ENCODE assay signal across 8 mouse cellular contexts in the genomic region with DNA sequence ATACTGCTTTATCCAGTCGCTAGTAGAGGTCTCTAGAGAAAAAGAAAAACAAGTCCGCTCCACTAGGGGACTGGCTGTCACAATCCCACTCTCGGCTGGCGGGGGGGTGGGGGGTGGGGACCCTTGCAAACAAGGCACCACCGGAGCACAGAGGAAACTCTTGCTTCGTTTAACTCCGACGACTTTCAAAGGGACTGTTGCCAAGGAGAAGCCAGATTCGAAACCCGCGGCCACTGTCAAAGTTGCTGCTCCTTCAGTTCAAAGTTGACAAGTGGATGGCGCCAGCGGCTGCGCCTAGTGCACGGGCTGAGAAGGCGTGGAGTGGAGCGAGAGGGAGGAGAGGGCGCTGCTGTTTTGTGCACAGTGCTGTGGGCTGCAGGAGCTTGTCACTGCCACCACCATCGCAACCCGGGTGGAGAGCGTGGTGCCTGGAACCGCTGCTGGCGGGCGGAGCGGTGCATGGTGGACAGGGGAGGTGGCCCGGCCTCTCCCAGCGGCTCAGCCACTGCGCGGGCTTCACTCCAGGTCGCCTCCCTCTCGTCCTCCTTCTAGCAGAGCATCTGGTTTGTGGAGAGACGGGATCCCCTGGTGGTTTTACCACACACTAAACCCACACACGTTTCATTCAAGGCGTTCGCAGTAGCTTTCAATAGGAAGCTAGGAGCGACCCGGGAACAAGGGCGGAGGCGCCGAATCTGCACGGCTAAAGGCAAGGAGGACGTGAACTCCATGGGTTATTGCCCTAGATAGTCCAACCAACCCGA. TPM values are rescaled to one million over a fixed set of nuclear protein-coding genes. Genes with fewer than 3 reads are reported as not detected.
A peak's percentile ranks its signal among the peaks of the same experiment; 100 is the strongest.
DNase-seq lines count a peak whose midpoint lies in the region; ATAC-seq and TF ChIP-seq lines count a peak whose summit lies in the region.

No protein-coding gene starts in this region.

- TF ChIP-seq EP300 in stomach, postnatal 0 days (optimal IDR thresholded peaks at IDR 0.05) = no peak

- H3K4me3 ChIP-seq in forebrain, embryonic 11.5 days (ENCODE audit: low read depth, low read length) = peak overlapping the region; percentile 53
- peak overlapping the region; percentile 62 for H3K4me3 ChIP-seq in hindbrain, embryonic 13.5 days
- H3K4me3 ChIP-seq in left cerebral cortex, adult 2 months = peak overlapping the region; percentile 51
- H3K4me3 ChIP-seq in midbrain, embryonic 12.5 days = peak overlapping the region; percentile 60
- H3K4me3 ChIP-seq in stomach, postnatal 0 days (ENCODE audit: low read depth, low read length) = peak overlapping the region; percentile 52

- H3K27me3 ChIP-seq in forebrain, embryonic 11.5 days (ENCODE audit: control insufficient read depth, insufficient read depth, low read length) = peaks cover 6% of the 10 kb centered on the region; the same call in 1 of the 2 replicates
- H3K27me3 ChIP-seq in hindbrain, embryonic 13.5 days = peaks cover 17% of the 10 kb centered on the region
- peaks cover 18% of the 10 kb centered on the region for H3K27me3 ChIP-seq in midbrain, embryonic 12.5 days
- no peaks in the 10 kb centered on the region for H3K27me3 ChIP-seq in stomach, postnatal 0 days (ENCODE audit: control insufficient read depth, insufficient read depth, low read length)

- H3K36me3 ChIP-seq in forebrain, embryonic 11.5 days (ENCODE audit: control insufficient read depth, insufficient read depth, low read length) = no peaks in the 10 kb centered on the region
- no peaks in the 10 kb centered on the region for H3K36me3 ChIP-seq in hindbrain, embryonic 13.5 days
- H3K36me3 ChIP-seq in midbrain, embryonic 12.5 days = no peaks in the 10 kb centered on the region
- H3K36me3 ChIP-seq in stomach, postnatal 0 days (ENCODE audit: control insufficient read depth, insufficient read depth, low read length) = no peaks in the 10 kb centered on the region

- WGBS in forebrain, embryonic 11.5 days = under 1% methylated on average over 43 of the region's 43 CpGs
- under 1% methylated on average over 43 of the region's 43 CpGs for WGBS in hindbrain, embryonic 13.5 days
- WGBS in midbrain, embryonic 12.5 days = under 1% methylated on average over 42 of the region's 43 CpGs
- WGBS in stomach, postnatal 0 days = under 1% methylated on average over 39 of the region's 43 CpGs

- peak overlapping the region; percentile 15; the same call in 1 of the 2 replicates for H3K27ac ChIP-seq in forebrain, embryonic 11.5 days (ENCODE audit: low read depth, low read length)
- H3K27ac ChIP-seq in hindbrain, embryonic 13.5 days = peak overlapping the region; percentile 78
- peak overlapping the region; percentile 48 for H3K27ac ChIP-seq in left cerebral cortex, adult 2 months
- H3K27ac ChIP-seq in midbrain, embryonic 12.5 days (replicated peaks) = 0 out of 2 replicates have a peak overlapping the region, but pooled peaks have one; percentile 11
- no peak overlapping the region for H3K27ac ChIP-seq in stomach, postnatal 0 days (replicated peaks)

- peak; percentile 40 to 82 for DNase-seq in adrenal gland, adult (ENCODE audit: inconsistent age in 2 of 2, low spot score in 1 of 2)
- DNase-seq in adrenal gland, adult 8-10 months = no peak
- peak; percentile 79 for DNase-seq in brain, embryonic 14.5 days (ENCODE audit: low read depth)
- peak; percentile 74 for DNase-seq in forebrain, embryonic 11.5 days (ENCODE audit: low spot score)
- peak; percentile 56 to 59 for DNase-seq in left cerebral cortex, adult 2 months (ENCODE audit: extremely low spot score in 1 of 2, low spot score in 2 of 2)
- peak; percentile 49 for DNase-seq in stomach, postnatal 0 days (ENCODE audit: low spot score)

- peaks cover 4% of the 10 kb centered on the region; the same call in 1 of the 2 replicates for H3K4me1 ChIP-seq in forebrain, embryonic 11.5 days (replicated peaks; ENCODE audit: control insufficient read depth, insufficient read depth, low read length)
- H3K4me1 ChIP-seq in hindbrain, embryonic 13.5 days (replicated peaks) = peaks cover 21% of the 10 kb centered on the region
- peaks cover 9% of the 10 kb centered on the region for H3K4me1 ChIP-seq in midbrain, embryonic 12.5 days
- H3K4me1 ChIP-seq in stomach, postnatal 0 days (replicated peaks; ENCODE audit: control insufficient read depth, insufficient read depth) = 0 out of 2 replicates have a peak, but pooled peaks cover 2% of the 10 kb centered on the region

- H3K4me2 ChIP-seq in forebrain, embryonic 11.5 days (ENCODE audit: low read depth, low read length, severe bottlenecking) = peak overlapping the region; percentile 92
- H3K4me2 ChIP-seq in hindbrain, embryonic 13.5 days = peak overlapping the region; percentile 93
- peak overlapping the region; percentile 94 for H3K4me2 ChIP-seq in midbrain, embryonic 12.5 days (replicated peaks)
- H3K4me2 ChIP-seq in stomach, postnatal 0 days (replicated peaks; ENCODE audit: low read depth) = peak overlapping the region; percentile 88

- intact Hi-C loops in left cerebral cortex, adult 2 months (cut with DNase I) = no loop called here

- H3K9ac ChIP-seq in forebrain, embryonic 11.5 days (ENCODE audit: low read length) = peak overlapping the region; percentile 70
- H3K9ac ChIP-seq in hindbrain, embryonic 13.5 days = peak overlapping the region; percentile 74
- H3K9ac ChIP-seq in midbrain, embryonic 12.5 days (replicated peaks) = peak overlapping the region; percentile 59
- peak overlapping the region; percentile 51 for H3K9ac ChIP-seq in stomach, postnatal 0 days (ENCODE audit: low read length)

- no peaks in the 10 kb centered on the region for H3K9me3 ChIP-seq in forebrain, embryonic 11.5 days (ENCODE audit: control insufficient read depth, low read length)
- no peaks in the 10 kb centered on the region for H3K9me3 ChIP-seq in hindbrain, embryonic 13.5 days
- no peaks in the 10 kb centered on the region for H3K9me3 ChIP-seq in midbrain, embryonic 12.5 days
- H3K9me3 ChIP-seq in stomach, postnatal 0 days (ENCODE audit: control insufficient read depth, low read length) = no peaks in the 10 kb centered on the region

- no peak for TF ChIP-seq POLR2A in brain, embryonic 14.5 days (IDR thresholded peaks at IDR 0.05; ENCODE audit: borderline replicate concordance, extremely low read depth, insufficient read depth, insufficient read length, poor library complexity, severe bottlenecking)

- peak; percentile 88 for ATAC-seq in forebrain, embryonic 11.5 days (replicated peaks; ENCODE audit: low FRiP score)
- ATAC-seq in hindbrain, embryonic 13.5 days (ENCODE audit: low FRiP score) = peak; percentile 90
- peak; percentile 87 for ATAC-seq in midbrain, embryonic 12.5 days (ENCODE audit: low FRiP score, low read depth)
- peak; percentile 76 for ATAC-seq in stomach, postnatal 0 days (ENCODE audit: low FRiP score, low TSS enrichment)

- TF ChIP-seq CTCF in brain, embryonic 14.5 days (IDR thresholded peaks at IDR 0.05; ENCODE audit: borderline replicate concordance, extremely low read depth, insufficient read depth, insufficient read length) = peak; percentile 20; the same call in 1 of the 2 replicates
- TF ChIP-seq CTCF in left cerebral cortex, adult 2 months (IDR thresholded peaks at IDR 0.05) = no peak; the same call in 1 of the 2 replicates
- peak; percentile 59 for TF ChIP-seq CTCF in stomach, postnatal 0 days (IDR thresholded peaks at IDR 0.05; ENCODE audit: low read depth)

RNA-seq across cellular contexts. Expression of a gene that starts 0.8 kb away (rescaled TPM):
- total RNA-seq in adrenal gland, adult 8-10 months (2022) = under 1 TPM; 0.12 to 0.28 (median 0.22) TPM
- 2.4 and 4.0 TPM in 2 replicates for polyA plus RNA-seq in brain, embryonic 14.5 days (2012; rRNA removed)
- polyA plus RNA-seq in forebrain, embryonic 11.5 days (2014; fragmentation: Nextera tagmentation; extraction: Ambion mirVana) = 0.76 and 1.3 TPM in 2 replicates
- 5.4 and 6.7 TPM in 2 replicates for polyA plus RNA-seq in hindbrain, embryonic 13.5 days (2015; fragmentation: Nextera tagmentation; extraction: Ambion mirVana)
- total RNA-seq in left cerebral cortex, adult 2 months (2021) = 10 to 100 TPM; 16.3 to 18.6 TPM
- 0.92 and 1.2 TPM in 2 replicates for polyA plus RNA-seq in midbrain, embryonic 12.5 days (2016; fragmentation: Nextera tagmentation; extraction: Ambion mirVana)
- 1.7 and 1.9 TPM in 2 replicates for polyA plus RNA-seq in stomach, postnatal 0 days (2015; fragmentation: Nextera tagmentation; extraction: Ambion mirVana)
